Mouse (Mus musculus): ENCODE results near the gene Ell2.

DNA sequence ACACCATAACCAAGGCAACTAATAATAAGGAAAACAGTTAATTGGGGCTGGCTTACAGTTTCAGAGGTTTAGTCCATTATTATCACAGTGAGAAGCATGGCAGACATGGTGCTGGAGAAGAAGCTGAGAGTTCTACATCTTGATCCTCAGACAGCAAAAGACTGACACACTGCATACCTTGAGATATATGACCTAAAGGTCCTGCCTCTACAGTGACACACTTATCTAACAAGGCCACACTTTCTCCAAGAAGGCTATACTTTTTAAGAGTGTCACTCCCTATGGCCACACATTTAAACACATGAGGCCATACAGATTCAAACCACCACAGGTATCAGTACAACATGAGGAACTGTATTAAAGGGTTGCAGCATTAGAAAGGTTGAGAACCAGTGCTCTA, 13.5 kb upstream of the Ell2 start:
- TF ChIP-seq CTCF (IDR thresholded peaks at IDR 0.05; ENCODE audit: extremely low read depth, insufficient read depth, insufficient read length, insufficient replicate concordance): no peak
- TF ChIP-seq POLR2A (IDR thresholded peaks at IDR 0.05; ENCODE audit: low read depth, low read length): no peak
